Mouse (Mus musculus): ENCODE results near the gene Zfp799.

DNA sequence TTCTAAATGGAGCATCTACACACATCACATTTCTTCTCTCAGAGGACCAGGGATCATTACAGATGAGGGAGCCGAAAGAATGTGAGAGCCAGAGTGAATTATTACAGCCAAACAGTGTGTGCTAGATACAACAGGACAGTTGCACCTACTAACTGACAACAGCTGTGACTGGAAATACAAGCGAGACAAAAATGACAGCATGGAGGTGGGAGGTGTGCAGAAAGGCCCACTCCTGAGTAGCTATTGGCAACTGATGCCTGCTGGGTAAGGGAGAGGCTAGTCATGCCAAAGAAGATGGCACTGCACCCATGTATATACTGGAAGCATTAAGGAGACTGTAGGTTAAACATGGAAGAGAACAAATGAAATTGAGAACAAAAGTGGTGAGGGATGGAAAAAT is 63.6 kb downstream of the Zfp799 start:
- TF ChIP-seq CTCF (IDR thresholded peaks at IDR 0.05; ENCODE audit: low read depth, low read length), result no peak
- no peak for TF ChIP-seq POLR2A (IDR thresholded peaks at IDR 0.05; ENCODE audit: borderline replicate concordance, low read depth, low read length)

Measured in bone marrow macrophage, adult 2 months (primary cell).